Mouse (Mus musculus): Measurements from ENCODE around the gene Dock1.

GRCm38 (mm10) chr7:135210296-135210695 lies 539.8 kb downstream of the Dock1 start:
- TF ChIP-seq POLR2A (IDR thresholded peaks at IDR 0.05; ENCODE audit: low read depth, low read length) (no peak), CTCF (IDR thresholded peaks at IDR 0.05; ENCODE audit: extremely low read depth, insufficient read depth, insufficient read length, insufficient replicate concordance) (no peak)

All from spleen, adult 2 months (tissue).